Mouse (Mus musculus): ENCODE data around the gene Rnf214. TPM values are rescaled to one million over a fixed set of nuclear protein-coding genes. Genes with fewer than 3 reads are reported as not detected.

Rnf214 gene
- total and polyA plus RNA-seq, 3 experiments, result 7.9 to 17.0 TPM; not detected in 1

DNA sequence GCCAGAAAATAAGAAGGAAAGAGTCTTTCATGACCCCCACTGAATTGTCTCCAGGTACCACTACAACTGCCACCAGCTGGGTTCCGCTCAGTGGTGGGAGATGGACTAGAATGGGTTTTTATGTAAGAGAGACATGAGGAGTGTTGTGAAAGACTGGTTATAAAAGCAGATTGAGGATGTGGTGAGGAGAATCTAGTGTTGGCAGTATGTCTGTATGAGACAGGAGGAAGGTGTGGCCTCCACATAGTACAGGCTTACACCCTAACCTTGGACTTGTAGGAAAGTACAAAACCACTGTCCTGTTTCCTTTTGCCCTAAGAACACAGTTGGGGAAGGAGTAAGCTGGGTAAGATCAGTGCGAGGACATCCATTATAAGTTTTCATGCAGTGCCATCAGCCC is 53.0 kb downstream of the Rnf214 start:
- Histone ChIP-seq H3K9ac (ENCODE audit: control insufficient read depth, low read depth, low read length, poor library complexity, severe bottlenecking) (no peak overlapping the region), H3K27me3 (ENCODE audit: control insufficient read depth in 1 of 2, insufficient read depth in 2 of 2, low read length in 2 of 2) (no peaks in the 10 kb centered on the region), H3K4me3 (ENCODE audit: control insufficient read depth in 1 of 2, insufficient read depth in 1 of 2, low read depth in 2 of 2, low read length in 2 of 2) (no peak overlapping the region), H3K36me3 (ENCODE audit: control insufficient read depth in 1 of 2, insufficient read depth in 2 of 2, low read length in 2 of 2) (no peaks in the 10 kb centered on the region), H3K27ac (ENCODE audit: control insufficient read depth, low read depth, low read length) (no peak overlapping the region), H3K79me2 (ENCODE audit: control insufficient read depth, insufficient read depth, low read length, poor library complexity) (no peaks in the 10 kb centered on the region), H3K9me3 (replicated peaks; ENCODE audit: insufficient read depth, low read length) (no peaks in the 10 kb centered on the region), H3K4me1 (ENCODE audit: control insufficient read depth in 1 of 2, insufficient read depth in 2 of 2, low read length in 2 of 2) (no peaks in the 10 kb centered on the region)
- no peak for DNase-seq (ENCODE audit: low read depth, low spot score)
- TF ChIP-seq E2F4 (IDR thresholded peaks at IDR 0.05; ENCODE audit: borderline replicate concordance, low read depth, low read length) (no peak), MYC (IDR thresholded peaks at IDR 0.05; ENCODE audit: low read depth, low read length) (no peak), ZKSCAN1 (IDR thresholded peaks at IDR 0.05; ENCODE audit: low read depth, low read length) (no peak), SMC3 (IDR thresholded peaks at IDR 0.05; ENCODE audit: low read depth, low read length) (no peak), BHLHE40 (IDR thresholded peaks at IDR 0.05; ENCODE audit: borderline replicate concordance, low read depth, low read length) (no peak), MAZ (IDR thresholded peaks at IDR 0.05; ENCODE audit: low read depth, low read length) (no peak), SIN3A (IDR thresholded peaks at IDR 0.05; ENCODE audit: low read length) (no peak), MEF2A (IDR thresholded peaks at IDR 0.05; ENCODE audit: extremely low read depth, insufficient replicate concordance, low read depth, low read length, poor library complexity, severe bottlenecking) (no peak), UBTF (IDR thresholded peaks at IDR 0.05; ENCODE audit: borderline replicate concordance, insufficient read depth, low read depth, low read length) (no peak), HCFC1 (IDR thresholded peaks at IDR 0.05; ENCODE audit: low read depth, low read length) (no peak), ETS1 (IDR thresholded peaks at IDR 0.05; ENCODE audit: low read depth, low read length) (no peak), MAFK (IDR thresholded peaks at IDR 0.05; ENCODE audit: borderline replicate concordance, low read depth, low read length) (no peak), USF2 (IDR thresholded peaks at IDR 0.05; ENCODE audit: borderline replicate concordance in 1 of 2, insufficient read depth in 1 of 2, low read depth in 1 of 2, low read length in 2 of 2) (no peak), RCOR1 (IDR thresholded peaks at IDR 0.05; ENCODE audit: low read depth, low read length) (no peak), MXI1 (IDR thresholded peaks at IDR 0.05; ENCODE audit: low read depth, low read length) (no peak), CHD2 (IDR thresholded peaks at IDR 0.05; ENCODE audit: low read length) (no peak), KAT2A (conservative IDR thresholded peaks at IDR 0.05; ENCODE audit: low read depth, low read length) (no peak), RAD21 (IDR thresholded peaks at IDR 0.05; ENCODE audit: low read depth, low read length) (no peak), NRF1 (IDR thresholded peaks at IDR 0.05; ENCODE audit: insufficient read depth, low read depth, low read length, poor library complexity, severe bottlenecking) (no peak)

DNA sequence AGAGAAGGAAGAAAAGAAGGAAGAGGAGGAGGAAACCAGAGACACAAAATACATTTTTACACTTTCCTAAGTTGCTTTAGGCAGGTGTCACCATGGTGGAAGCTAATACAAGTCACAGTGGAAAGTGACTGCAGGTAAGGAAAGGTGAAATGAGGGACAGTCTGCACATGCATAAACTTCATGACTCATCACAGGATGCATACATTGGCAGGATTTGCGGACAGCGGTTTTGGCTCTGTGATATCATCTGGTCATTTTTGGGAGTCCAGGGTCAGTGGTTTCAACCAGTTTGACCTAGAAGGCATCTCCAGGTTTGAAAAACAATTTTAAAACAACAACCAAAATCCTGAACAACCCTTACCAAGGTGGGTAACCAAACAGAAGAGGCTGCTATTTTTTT is 54.9 kb downstream of the Rnf214 start:
- Histone ChIP-seq H3K9me3 (replicated peaks; ENCODE audit: insufficient read depth, low read length) (no peaks in the 10 kb centered on the region), H3K36me3 (ENCODE audit: control insufficient read depth in 1 of 2, insufficient read depth in 2 of 2, low read length in 2 of 2) (no peaks in the 10 kb centered on the region), H3K4me3 (ENCODE audit: control insufficient read depth in 1 of 2, insufficient read depth in 1 of 2, low read depth in 2 of 2, low read length in 2 of 2) (no peak overlapping the region), H3K27me3 (ENCODE audit: control insufficient read depth in 1 of 2, insufficient read depth in 2 of 2, low read length in 2 of 2) (no peaks in the 10 kb centered on the region), H3K79me2 (ENCODE audit: control insufficient read depth, insufficient read depth, low read length, poor library complexity) (no peaks in the 10 kb centered on the region), H3K27ac (ENCODE audit: control insufficient read depth, low read depth, low read length) (no peak overlapping the region), H3K9ac (ENCODE audit: control insufficient read depth, low read depth, low read length, poor library complexity, severe bottlenecking) (no peak overlapping the region), H3K4me1 (ENCODE audit: control insufficient read depth in 1 of 2, insufficient read depth in 2 of 2, low read length in 2 of 2) (no peaks in the 10 kb centered on the region)
- no peak for TF ChIP-seq GATA1 (IDR thresholded peaks at IDR 0.05; ENCODE audit: low read depth, low read length)
- no peak for DNase-seq (ENCODE audit: low read depth, low spot score)
